ENCODE assay signal across 8 mouse cellular contexts in genomic region chr11:77850401-77851244, GRCm38 (mm10). TPM values are rescaled to one million over a fixed set of nuclear protein-coding genes. Genes with fewer than 3 reads are reported as not detected.
A peak's percentile ranks its signal among the peaks of the same experiment; 100 is the strongest.
DNase-seq lines count a peak whose midpoint lies in the region; ATAC-seq and TF ChIP-seq lines count a peak whose summit lies in the region.

No protein-coding gene starts in this region.

- H3K27ac ChIP-seq in embryonic facial prominence, embryonic 13.5 days: peak overlapping the region; percentile 78
- peak overlapping the region; percentile 89 for H3K27ac ChIP-seq in hindbrain, embryonic 12.5 days
- peak overlapping the region; percentile 50; the same call in 1 of the 2 replicates for H3K27ac ChIP-seq in limb, embryonic 14.5 days (replicated peaks; ENCODE audit: low read depth, low read length)
- peak overlapping the region; percentile 13; the same call in 1 of the 2 replicates for H3K27ac ChIP-seq in stomach, postnatal 0 days (replicated peaks)

- peak; percentile 71 for DNase-seq in layer of hippocampus, adult 11-12 months (ENCODE audit: low spot score)
- no peak for DNase-seq in layer of hippocampus, adult 9-10 months (ENCODE audit: low spot score)
- no peak for DNase-seq in limb, embryonic 14.5 days (ENCODE audit: low spot score)
- peak; percentile 37 for DNase-seq in stomach, postnatal 0 days (ENCODE audit: low spot score)
- no peak for DNase-seq in spleen, postnatal 36 days (ENCODE audit: low spot score in 2 of 2)
- no peak for DNase-seq in embryo, embryonic 10 days (ENCODE audit: low spot score)

- H3K4me1 ChIP-seq in embryonic facial prominence, embryonic 13.5 days: peaks cover 31% of the 10 kb centered on the region
- peaks cover 67% of the 10 kb centered on the region for H3K4me1 ChIP-seq in hindbrain, embryonic 12.5 days
- H3K4me1 ChIP-seq in limb, embryonic 14.5 days (ENCODE audit: control insufficient read depth, insufficient read depth, low read length): peaks cover 6% of the 10 kb centered on the region; the same call in 1 of the 2 replicates
- H3K4me1 ChIP-seq in stomach, postnatal 0 days (replicated peaks; ENCODE audit: control insufficient read depth, insufficient read depth): no peaks in the 10 kb centered on the region

- H3K9me3 ChIP-seq in embryonic facial prominence, embryonic 13.5 days: no peaks in the 10 kb centered on the region
- no peaks in the 10 kb centered on the region for H3K9me3 ChIP-seq in hindbrain, embryonic 12.5 days (replicated peaks)
- no peaks in the 10 kb centered on the region for H3K9me3 ChIP-seq in limb, embryonic 14.5 days (ENCODE audit: control insufficient read depth, low read length)
- H3K9me3 ChIP-seq in stomach, postnatal 0 days (ENCODE audit: control insufficient read depth, low read length): no peaks in the 10 kb centered on the region

- no peaks in the 10 kb centered on the region for H3K27me3 ChIP-seq in embryonic facial prominence, embryonic 13.5 days
- peaks cover 27% of the 10 kb centered on the region; the same call in 1 of the 2 replicates for H3K27me3 ChIP-seq in hindbrain, embryonic 12.5 days
- H3K27me3 ChIP-seq in limb, embryonic 14.5 days (ENCODE audit: control insufficient read depth, insufficient read depth, low read length): no peaks in the 10 kb centered on the region
- no peaks in the 10 kb centered on the region for H3K27me3 ChIP-seq in stomach, postnatal 0 days (ENCODE audit: control insufficient read depth, insufficient read depth, low read length)

- no peak overlapping the region for H3K4me3 ChIP-seq in embryonic facial prominence, embryonic 13.5 days
- no peak overlapping the region; the same call in 1 of the 2 replicates for H3K4me3 ChIP-seq in hindbrain, embryonic 12.5 days
- H3K4me3 ChIP-seq in limb, embryonic 14.5 days (replicated peaks; ENCODE audit: low read length): no peak overlapping the region
- no peak overlapping the region for H3K4me3 ChIP-seq in stomach, postnatal 0 days (ENCODE audit: low read depth, low read length)

- peak overlapping the region; percentile 8; the same call in 1 of the 2 replicates for H3K9ac ChIP-seq in embryonic facial prominence, embryonic 13.5 days
- peak overlapping the region; percentile 36; the same call in 1 of the 2 replicates for H3K9ac ChIP-seq in hindbrain, embryonic 12.5 days
- H3K9ac ChIP-seq in limb, embryonic 14.5 days (ENCODE audit: low read depth, low read length, severe bottlenecking): no peak overlapping the region
- H3K9ac ChIP-seq in stomach, postnatal 0 days (ENCODE audit: low read length): no peak overlapping the region

- 53% methylated on average over 24 of the region's 24 CpGs for WGBS in embryonic facial prominence, embryonic 13.5 days
- WGBS in hindbrain, embryonic 12.5 days: 34% methylated on average over 23 of the region's 24 CpGs
- WGBS in limb, embryonic 14.5 days: 41% methylated on average over 24 of the region's 24 CpGs
- 44% methylated on average over 24 of the region's 24 CpGs for WGBS in stomach, postnatal 0 days

- TF ChIP-seq CTCF in stomach, postnatal 0 days (IDR thresholded peaks at IDR 0.05; ENCODE audit: low read depth): 0 out of 2 replicates have a peak, but pooled peaks have one; percentile 15

- no peak for TF ChIP-seq EP300 in stomach, postnatal 0 days (optimal IDR thresholded peaks at IDR 0.05)

- no peak for TF ChIP-seq POLR2A in limb, embryonic 14.5 days (IDR thresholded peaks at IDR 0.05; ENCODE audit: borderline replicate concordance, extremely low read depth, insufficient read depth, insufficient read length)

- no peak for ATAC-seq in embryonic facial prominence, embryonic 13.5 days (ENCODE audit: insufficient number of reproducible peaks, insufficient read depth, low FRiP score, low TSS enrichment, low read depth)
- ATAC-seq in hindbrain, embryonic 12.5 days (ENCODE audit: low FRiP score): peak; percentile 86
- ATAC-seq in limb, embryonic 14.5 days (ENCODE audit: low FRiP score, low read depth): peak; percentile 31; the same call in 1 of the 2 replicates
- 0 out of 2 replicates have a peak, but pooled peaks have one; percentile 27 for ATAC-seq in stomach, postnatal 0 days (ENCODE audit: low FRiP score, low TSS enrichment)

- H3K4me2 ChIP-seq in embryonic facial prominence, embryonic 13.5 days: peak overlapping the region; percentile 9; the same call in 1 of the 2 replicates
- H3K4me2 ChIP-seq in hindbrain, embryonic 12.5 days (replicated peaks): peak overlapping the region; percentile 32
- peak overlapping the region; percentile 8; the same call in 1 of the 2 replicates for H3K4me2 ChIP-seq in limb, embryonic 14.5 days (replicated peaks; ENCODE audit: low read depth, low read length, severe bottlenecking)
- 0 out of 2 replicates have a peak overlapping the region, but pooled peaks have one; percentile 17 for H3K4me2 ChIP-seq in stomach, postnatal 0 days (replicated peaks; ENCODE audit: low read depth)

- peaks cover 73% of the 10 kb centered on the region for H3K36me3 ChIP-seq in embryonic facial prominence, embryonic 13.5 days
- H3K36me3 ChIP-seq in hindbrain, embryonic 12.5 days: peaks cover 58% of the 10 kb centered on the region
- peaks cover 82% of the 10 kb centered on the region for H3K36me3 ChIP-seq in limb, embryonic 14.5 days (ENCODE audit: control insufficient read depth, insufficient read depth, low read length)
- H3K36me3 ChIP-seq in stomach, postnatal 0 days (ENCODE audit: control insufficient read depth, insufficient read depth, low read length): peaks cover 19% of the 10 kb centered on the region

RNA-seq across cellular contexts. Expression of gene Pipox, which starts 43.3 kb away (rescaled TPM):
- polyA plus RNA-seq in embryonic facial prominence, embryonic 13.5 days (2015; fragmentation: Nextera tagmentation; extraction: Ambion mirVana): 1.1 and 1.3 TPM in 2 replicates
- 5.0 and 7.1 TPM in 2 replicates for polyA plus RNA-seq in hindbrain, embryonic 12.5 days (2016; fragmentation: Nextera tagmentation; extraction: Ambion mirVana)
- polyA plus RNA-seq in limb, embryonic 14.5 days (2012; rRNA removed): 1.1 and 1.3 TPM in 2 replicates
- polyA plus RNA-seq in limb, embryonic 14.5 days (2014; fragmentation: Nextera tagmentation; extraction: Ambion mirVana): 0.94 and 1.1 TPM in 2 replicates
- polyA plus RNA-seq in stomach, postnatal 0 days (2015; fragmentation: Nextera tagmentation; extraction: Ambion mirVana): 8.4 and 10.1 TPM in 2 replicates

Comparison
In these comparisons a context has a peak if more than half of its experiments do, and no peak if none do; other contexts are left out.
1. DNase-seq: peak in layer of hippocampus, adult 11-12 months (single experiment) and stomach, postnatal 0 days (single experiment); none in layer of hippocampus, adult 9-10 months (single experiment), limb, embryonic 14.5 days (single experiment), spleen, postnatal 36 days (0 of 2) and embryo, embryonic 10 days (single experiment).
2. H3K27ac ChIP-seq: peak in every context shown above with its lines; median percentile 89 in hindbrain, embryonic 12.5 days; 78 in embryonic facial prominence, embryonic 13.5 days; 50 in limb, embryonic 14.5 days; 13 in stomach, postnatal 0 days.
3. H3K9ac ChIP-seq: peak in embryonic facial prominence, embryonic 13.5 days (single experiment) and hindbrain, embryonic 12.5 days (single experiment); none in limb, embryonic 14.5 days (single experiment) and stomach, postnatal 0 days (single experiment).
4. Peak in every context shown above with its lines, with median percentiles within 50 percentile points of each other: H3K4me2 ChIP-seq.